Mouse (Mus musculus) heart, embryonic 11.5 days (tissue): ENCODE data around the gene Eif4a3. TPM values are rescaled to one million over a fixed set of nuclear protein-coding genes. Genes with fewer than 3 reads are reported as not detected.
"Not testable (repeated sequence)": the region's sequence is repeated elsewhere in the genome, so short reads cannot be mapped to it uniquely, and the experiment has no call there.

Experiments
- ATAC-seq: fragments of 200-750 bp; cut with Nextera tagmentation; replicated peaks from 2 replicates; pipeline ENCODE4 v1.8.0; 2017; ENCODE audit warnings: moderate library complexity; ENCODE audit not compliant: insufficient number of reproducible peaks, low FRiP score, low TSS enrichment
- H3K27ac ChIP-seq: fragments of 300-500 bp; sonication (generic); 2 replicates; pipeline ENCODE4 v1.5.1; 2014; ENCODE audit warnings: mild to moderate bottlenecking, low read depth, low read length
- H3K27me3 ChIP-seq: fragments of 300-500 bp; sonication (generic); 2 replicates; pipeline ENCODE4 v1.6.1; 2014; ENCODE audit warnings: mild to moderate bottlenecking, low read length, mixed read lengths; ENCODE audit not compliant: control insufficient read depth, insufficient read depth
- H3K36me3 ChIP-seq: fragments of 300-500 bp; sonication (generic); 2 replicates; pipeline ENCODE4 v1.6.1; 2014; ENCODE audit warnings: mild to moderate bottlenecking, low read length, moderate library complexity, mixed read lengths; ENCODE audit not compliant: control insufficient read depth, insufficient read depth
- H3K4me1 ChIP-seq: fragments of 300-500 bp; sonication (generic); 2 replicates; pipeline ENCODE4 v1.6.1; 2014; ENCODE audit warnings: low read length; ENCODE audit not compliant: control insufficient read depth, insufficient read depth
- H3K4me2 ChIP-seq: fragments of 300-500 bp; sonication (generic); 2 replicates; pipeline ENCODE4 v1.6.1; 2014; ENCODE audit warnings: mild to moderate bottlenecking, moderate library complexity
- H3K4me3 ChIP-seq: fragments of 300-500 bp; sonication (generic); 2 replicates; pipeline ENCODE4 v1.5.1; 2014; ENCODE audit warnings: low read depth, low read length
- H3K9ac ChIP-seq: fragments of 300-500 bp; sonication (generic); 2 replicates; pipeline ENCODE4 v1.6.1; 2014; ENCODE audit warnings: mild to moderate bottlenecking, low read depth, low read length, moderate library complexity
- H3K9me3 ChIP-seq: fragments of 300-500 bp; sonication (generic); replicated peaks from 2 replicates; pipeline ENCODE4 v1.6.1; 2016; ENCODE audit warnings: low read length; ENCODE audit not compliant: control insufficient read depth
- WGBS: fragments of 180-500 bp; shearing (Covaris S2); extraction: QIAGEN DNeasy Blood & Tissue Kit; methylation state at CpG from one replicate; pipeline ENCODE4 v1.1.7; 2014; ENCODE audit not compliant: insufficient replicate concordance; 5-methylcytosine and 5-hydroxymethylcytosine counted together
- polyA plus RNA-seq: library from polyadenylated mRNA; unstranded; fragments of >200 nt; fragmentation: Nextera tagmentation; extraction: Ambion mirVana; gene quantifications from 2 replicates; pipeline ENCODE4 v1.2.1, GENCODE M21; 2014

Eif4a3 gene
- polyA plus RNA-seq, 1 experiment from 2014 or later, result 316 TPM

DNA sequence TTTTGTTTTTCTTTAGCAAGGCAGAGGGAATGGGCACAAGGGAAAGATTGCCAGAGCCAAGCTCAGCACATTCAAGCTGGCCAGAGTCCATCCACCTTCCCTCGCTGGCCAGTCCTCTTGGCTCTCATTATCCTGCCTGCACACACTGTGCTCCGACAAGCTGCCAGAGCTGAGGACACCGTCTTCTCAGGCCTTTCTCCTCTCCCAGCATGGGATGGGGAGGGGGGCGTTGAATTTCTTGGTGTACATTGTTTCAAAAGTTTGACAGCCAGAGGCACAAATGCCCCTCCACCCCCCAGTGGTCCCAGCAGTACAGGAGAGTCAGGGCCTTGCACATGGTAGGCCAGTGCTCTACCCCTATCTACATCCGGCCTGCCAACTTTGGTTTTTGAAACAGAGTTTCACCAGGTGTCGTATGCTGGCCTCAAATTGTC lies 32.6 kb downstream of the Eif4a3 start:
- 52% methylated on average over 6 of the region's 6 CpGs for WGBS
- no peaks in the 10 kb centered on the region for H3K27me3 ChIP-seq
- H3K27ac ChIP-seq, result no peak overlapping the region
- peaks cover 2% of the 10 kb centered on the region; the same call in 1 of the 2 replicates for H3K36me3 ChIP-seq
- ATAC-seq, result 0 out of 2 replicates have a peak, but pooled peaks have one; percentile 18
- H3K4me2 ChIP-seq, result peak overlapping the region; percentile 84
- no peak overlapping the region for H3K9ac ChIP-seq
- H3K4me3 ChIP-seq, result peak overlapping the region; percentile 61
- H3K4me1 ChIP-seq, result peaks cover 8% of the 10 kb centered on the region; the same call in 1 of the 2 replicates
- no peaks in the 10 kb centered on the region for H3K9me3 ChIP-seq

DNA sequence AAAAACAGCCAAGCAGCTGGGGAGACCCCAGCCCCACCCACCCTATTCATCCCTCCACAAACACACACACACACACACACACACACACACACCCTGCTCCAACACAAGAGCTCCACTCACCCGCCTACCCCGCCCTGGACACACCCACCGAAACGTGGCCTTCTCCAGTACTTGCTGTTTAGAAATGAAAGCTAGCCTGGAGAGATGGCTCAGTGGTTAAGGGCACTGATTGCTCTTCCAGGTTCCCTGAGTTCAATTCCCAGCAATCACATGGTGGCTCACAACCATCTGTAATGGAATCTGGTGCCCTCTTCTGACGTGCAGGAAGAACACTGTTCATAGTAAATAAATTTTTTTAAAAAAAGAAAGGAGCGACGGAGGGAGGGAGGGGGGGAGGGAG lies 34.1 kb downstream of the Eif4a3 start:
- Histone ChIP-seq H3K9ac (no peak overlapping the region), H3K27ac (no peak overlapping the region), H3K9me3 (no peaks in the 10 kb centered on the region), H3K27me3 (no peaks in the 10 kb centered on the region), H3K4me1 (peaks cover 8% of the 10 kb centered on the region; the same call in 1 of the 2 replicates), H3K4me3 (no peak overlapping the region), H3K4me2 (no peak overlapping the region), H3K36me3 (no peaks in the 10 kb centered on the region)
- no peak for ATAC-seq
- WGBS, result 74% methylated on average over 7 of the region's 7 CpGs

DNA sequence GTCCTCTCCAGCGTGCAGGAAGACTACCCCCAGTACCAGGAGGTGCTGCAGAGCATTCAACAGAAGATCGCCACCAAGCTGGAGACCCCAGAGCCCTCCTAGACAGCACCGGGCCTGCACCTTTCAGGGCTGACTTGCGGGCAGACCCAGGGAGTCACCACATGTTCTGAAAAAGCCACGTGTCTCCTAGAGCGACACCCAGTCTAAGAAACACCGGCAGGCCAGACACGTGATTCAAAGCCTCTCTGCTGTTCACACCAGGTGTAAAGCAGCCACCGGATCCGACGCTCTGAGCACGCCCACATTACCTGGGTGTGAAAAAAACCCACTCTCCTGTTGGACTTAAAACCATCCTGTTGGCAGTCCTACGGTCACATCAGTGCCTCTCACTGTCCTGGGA lies 35.5 kb downstream of the Eif4a3 start:
- H3K9me3 ChIP-seq, result no peaks in the 10 kb centered on the region
- ATAC-seq, result no peak
- H3K4me3 ChIP-seq, result no peak overlapping the region
- H3K4me1 ChIP-seq, result peaks cover 8% of the 10 kb centered on the region; the same call in 1 of the 2 replicates
- H3K27me3 ChIP-seq, result no peaks in the 10 kb centered on the region
- no peak overlapping the region for H3K4me2 ChIP-seq
- 84% methylated on average over 13 of the region's 13 CpGs for WGBS
- no peak overlapping the region for H3K27ac ChIP-seq
- H3K9ac ChIP-seq, result no peak overlapping the region
- H3K36me3 ChIP-seq, result no peaks in the 10 kb centered on the region

DNA sequence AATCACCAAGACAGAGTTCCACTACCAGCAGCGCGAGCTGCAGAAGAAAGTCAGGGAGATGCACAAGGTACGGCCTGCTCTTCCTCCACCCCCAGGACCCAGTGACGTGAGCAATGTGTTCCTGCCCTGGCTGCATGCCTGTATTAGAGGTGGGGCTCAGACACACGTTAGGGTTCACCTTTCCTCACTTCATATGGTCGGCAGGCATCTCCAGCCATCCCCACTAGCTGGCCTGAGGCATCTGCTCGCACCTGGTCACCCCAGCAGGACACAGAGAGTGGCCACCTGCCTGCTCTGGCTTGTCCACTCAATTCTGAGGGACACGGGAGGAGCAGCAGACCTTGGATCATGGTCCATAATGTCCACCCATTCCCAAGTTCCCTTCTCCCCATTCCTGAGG lies 39.9 kb downstream of the Eif4a3 start:
- Histone ChIP-seq H3K9ac (no peak overlapping the region), H3K27ac (no peak overlapping the region), H3K4me2 (no peak overlapping the region), H3K4me1 (no peaks in the 10 kb centered on the region), H3K9me3 (no peaks in the 10 kb centered on the region), H3K27me3 (no peaks in the 10 kb centered on the region), H3K36me3 (no peaks in the 10 kb centered on the region), H3K4me3 (no peak overlapping the region)
- 87% methylated on average over 8 of the region's 8 CpGs for WGBS
- no peak for ATAC-seq

DNA sequence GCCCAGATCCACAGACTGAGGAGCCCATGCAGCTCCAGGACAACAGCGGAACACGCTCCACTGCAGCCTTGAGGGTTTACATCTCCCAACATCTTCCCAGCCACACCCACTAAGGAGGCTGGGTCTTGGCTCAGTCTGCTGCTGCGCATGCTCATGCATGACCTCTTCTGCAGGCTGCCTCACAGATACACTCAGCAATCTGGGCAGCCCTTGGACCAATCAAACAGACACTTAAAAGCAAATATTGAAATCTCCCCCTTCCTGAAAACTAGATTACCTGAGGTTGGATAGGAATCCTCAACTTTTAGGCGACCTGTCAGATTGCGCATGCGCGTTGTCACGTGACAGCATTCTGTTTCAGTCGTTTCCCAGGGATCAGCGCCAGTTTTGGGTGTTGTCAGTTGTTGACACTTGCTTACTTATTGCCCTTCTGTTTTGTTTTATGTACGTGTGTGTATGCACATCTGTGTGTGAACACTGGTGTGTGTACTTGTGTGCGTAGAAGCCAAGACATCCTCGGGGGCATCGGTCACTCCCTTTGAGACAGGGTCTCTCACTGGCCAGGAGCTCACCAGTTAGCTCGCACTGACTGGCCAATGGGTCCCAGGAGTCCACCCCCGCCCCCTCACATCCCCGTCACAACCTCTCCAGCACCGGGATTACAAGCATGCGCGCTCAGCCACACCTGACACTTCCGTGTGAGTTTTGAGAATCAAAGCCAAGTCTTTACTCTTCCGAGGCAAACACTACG lies 41.1 kb downstream of the Eif4a3 start:
- H3K4me3 ChIP-seq, result peak overlapping the region; percentile 32
- no peaks in the 10 kb centered on the region for H3K27me3 ChIP-seq
- peak; percentile 63; the same call in 1 of the 2 replicates for ATAC-seq
- WGBS, result 60% methylated on average over 23 of the region's 23 CpGs
- H3K36me3 ChIP-seq, result no peaks in the 10 kb centered on the region
- no peaks in the 10 kb centered on the region for H3K9me3 ChIP-seq
- no peaks in the 10 kb centered on the region for H3K4me1 ChIP-seq
- peak overlapping the region; percentile 28; the same call in 1 of the 2 replicates for H3K9ac ChIP-seq
- peak overlapping the region; percentile 56 for H3K4me2 ChIP-seq
- H3K27ac ChIP-seq, result 0 out of 2 replicates have a peak overlapping the region, but pooled peaks have one; percentile 10

DNA sequence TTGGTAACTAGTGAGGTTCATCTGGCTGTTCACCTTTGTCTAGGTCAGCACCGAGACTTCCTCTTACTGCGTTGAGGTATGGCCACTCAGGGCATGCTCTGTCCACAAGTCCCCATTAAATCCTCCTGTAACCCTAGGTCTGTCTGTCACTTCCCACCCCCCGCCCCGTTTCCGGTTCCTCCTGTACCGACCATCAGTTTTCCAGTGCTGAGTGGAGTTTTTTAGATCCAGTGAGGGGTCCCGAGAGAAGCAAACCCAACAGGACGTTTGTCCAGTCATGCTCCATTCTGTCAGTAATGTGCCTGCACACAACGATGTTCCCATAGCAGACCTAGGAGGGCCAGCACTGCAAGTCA lies 41.7 kb downstream of the Eif4a3 start:
- Histone ChIP-seq H3K4me1 (peaks cover 3% of the 10 kb centered on the region; the same call in 1 of the 2 replicates), H3K27ac (no peak overlapping the region), H3K9ac (no peak overlapping the region), H3K4me3 (peak overlapping the region; percentile 32), H3K9me3 (no peaks in the 10 kb centered on the region), H3K36me3 (no peaks in the 10 kb centered on the region), H3K27me3 (no peaks in the 10 kb centered on the region), H3K4me2 (peak overlapping the region; percentile 56)
- 60% methylated on average over 9 of the region's 9 CpGs for WGBS
- no peak for ATAC-seq

DNA sequence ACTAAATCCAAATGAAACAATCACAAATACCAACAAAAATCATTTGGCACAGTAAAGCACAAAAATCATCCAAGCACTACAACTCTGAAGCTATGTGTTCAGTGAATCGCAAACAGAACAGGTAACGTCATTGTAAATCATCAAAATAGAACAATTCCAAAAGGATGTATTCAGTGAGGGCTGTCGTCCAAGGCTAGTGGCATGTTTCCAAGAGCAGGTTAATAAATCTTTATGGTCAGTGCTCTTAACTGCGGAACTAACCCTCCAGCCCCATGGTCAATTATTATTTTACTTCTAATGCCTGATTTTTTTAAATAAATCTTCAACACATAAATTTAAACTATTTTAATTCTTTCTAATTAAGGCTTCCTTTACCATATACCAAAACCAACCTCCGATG lies 43.3 kb downstream of the Eif4a3 start:
- not testable (repeated sequence) for H3K4me2 ChIP-seq, H3K36me3 ChIP-seq
- 85% methylated on average over 5 of the region's 5 CpGs for WGBS

DNA sequence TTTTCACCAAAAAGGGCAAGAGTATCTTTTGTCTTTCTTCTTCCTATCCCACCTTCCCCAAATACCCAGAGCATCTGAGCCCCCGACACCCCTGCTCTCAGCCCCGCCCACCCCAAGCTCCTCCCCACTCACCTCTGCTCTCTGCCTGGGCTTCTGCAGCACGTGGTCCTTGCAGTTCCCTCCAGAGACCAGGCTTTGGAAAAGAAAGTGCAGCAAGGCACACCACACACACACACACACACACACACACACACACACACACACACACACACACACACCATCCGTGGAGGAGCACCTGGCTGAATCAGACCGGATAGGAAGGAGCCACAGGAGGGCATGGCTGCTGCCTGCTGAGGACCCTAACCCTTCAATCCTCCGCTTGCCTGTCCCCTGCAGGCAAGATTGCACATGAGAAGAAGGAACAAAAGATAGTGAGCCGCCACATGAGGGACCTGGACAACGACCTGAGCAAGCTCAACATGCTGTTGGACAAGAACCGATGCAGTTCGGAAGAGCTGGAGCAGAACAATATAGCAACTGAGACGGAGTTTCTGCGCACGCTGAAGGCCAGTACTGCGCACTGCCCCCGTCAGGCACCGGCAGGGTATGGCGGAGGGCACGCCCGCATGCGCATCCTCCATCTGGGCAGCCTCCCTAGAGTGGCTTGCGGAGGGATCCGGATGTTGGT lies 46.9 kb downstream of the Eif4a3 start:
- Histone ChIP-seq H3K4me1 (peaks cover 8% of the 10 kb centered on the region; the same call in 1 of the 2 replicates), H3K9me3 (no peaks in the 10 kb centered on the region), H3K27me3 (peaks cover 6% of the 10 kb centered on the region), H3K36me3 (no peaks in the 10 kb centered on the region), H3K9ac (peak overlapping the region; percentile 49; the same call in 1 of the 2 replicates), H3K4me2 (peak overlapping the region; percentile 65), H3K27ac (no peak overlapping the region), H3K4me3 (0 out of 2 replicates have a peak overlapping the region, but pooled peaks have one; percentile 16)
- 4% methylated on average over 22 of the region's 22 CpGs for WGBS
- ATAC-seq, result peak; percentile 60; the same call in 1 of the 2 replicates

More for the DNA sequence above, 43.3 kb downstream of the Eif4a3 start:
- not testable (repeated sequence) for H3K4me1 ChIP-seq, H3K9me3 ChIP-seq, H3K9ac ChIP-seq, H3K27me3 ChIP-seq, H3K27ac ChIP-seq, ATAC-seq, H3K4me3 ChIP-seq
